Mouse (Mus musculus): Measurements from ENCODE around the gene Cbln1. TPM values are rescaled to one million over a fixed set of nuclear protein-coding genes. Genes with fewer than 3 reads are reported as not detected.

The Cbln1 gene
- polyA plus RNA-seq, 1 experiment from 2014 or later = not detected

DNA sequence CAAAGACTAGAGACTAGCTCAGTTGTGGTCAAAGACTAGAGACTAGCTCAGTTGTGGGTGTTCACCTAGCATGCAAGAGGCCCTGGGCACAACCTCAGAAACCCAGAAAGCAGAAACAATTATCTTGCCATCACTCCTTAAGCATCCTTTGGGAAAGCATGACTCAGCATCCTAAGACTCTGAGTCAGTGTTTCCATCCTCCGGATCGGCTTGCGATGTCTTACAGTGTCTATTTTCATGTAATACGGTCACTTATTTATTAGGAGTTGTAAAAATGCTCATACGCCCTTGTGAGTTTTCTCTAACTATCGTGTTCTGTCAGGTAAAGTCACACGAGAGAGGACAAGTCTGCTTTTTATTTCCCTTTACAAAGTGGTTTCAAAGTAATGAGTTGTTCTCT lies 24.1 kb upstream of the Cbln1 start:
- no peaks in the 10 kb centered on the region for H3K27me3 ChIP-seq (ENCODE audit: control insufficient read depth, insufficient read depth, low read depth, low read length)
- H3K9ac ChIP-seq (ENCODE audit: low read depth, low read length) = no peak overlapping the region
- no peaks in the 10 kb centered on the region for H3K4me1 ChIP-seq (ENCODE audit: control insufficient read depth, low read depth, low read length)
- no peak overlapping the region for H3K4me2 ChIP-seq (ENCODE audit: low read depth, low read length)
- ATAC-seq (ENCODE audit: low read depth) = no peak
- H3K4me3 ChIP-seq (ENCODE audit: low read depth, low read length) = no peak overlapping the region
- no peak overlapping the region for H3K27ac ChIP-seq (ENCODE audit: low read length)
- WGBS (ENCODE audit: insufficient replicate concordance) = 63% methylated on average over 7 of the region's 7 CpGs
- no peaks in the 10 kb centered on the region for H3K9me3 ChIP-seq (replicated peaks; ENCODE audit: control insufficient read depth, low read length)
- H3K36me3 ChIP-seq (ENCODE audit: control insufficient read depth, insufficient read depth) = no peaks in the 10 kb centered on the region

DNA sequence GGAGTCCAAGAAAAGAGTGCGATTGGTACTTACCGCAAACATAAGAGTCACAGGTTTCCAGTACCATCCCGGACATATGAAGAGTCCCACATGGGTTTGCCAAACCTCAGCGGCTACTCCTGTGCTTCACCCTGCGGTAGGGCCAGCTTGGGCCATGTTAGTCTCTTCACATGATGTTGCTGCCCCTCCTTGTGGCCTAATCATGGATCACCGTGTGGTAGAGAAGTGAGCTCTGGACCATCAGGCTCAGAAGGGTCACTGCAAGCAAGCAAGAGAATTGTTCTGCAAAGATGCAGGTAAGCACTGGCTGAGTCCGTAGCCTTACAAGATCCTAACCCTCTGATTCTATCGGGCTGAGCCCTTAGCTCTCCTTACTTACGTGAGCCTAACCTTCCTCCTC lies 22.5 kb upstream of the Cbln1 start:
- Histone ChIP-seq H3K4me1 (ENCODE audit: control insufficient read depth, low read depth, low read length) (no peaks in the 10 kb centered on the region), H3K4me2 (ENCODE audit: low read depth, low read length) (no peak overlapping the region), H3K9me3 (replicated peaks; ENCODE audit: control insufficient read depth, low read length) (no peaks in the 10 kb centered on the region), H3K27ac (ENCODE audit: low read length) (no peak overlapping the region), H3K4me3 (ENCODE audit: low read depth, low read length) (no peak overlapping the region), H3K27me3 (ENCODE audit: control insufficient read depth, insufficient read depth, low read depth, low read length) (no peaks in the 10 kb centered on the region), H3K9ac (ENCODE audit: low read depth, low read length) (no peak overlapping the region), H3K36me3 (ENCODE audit: control insufficient read depth, insufficient read depth) (no peaks in the 10 kb centered on the region)
- no peak for ATAC-seq (ENCODE audit: low read depth)
- WGBS (ENCODE audit: insufficient replicate concordance) = 68% methylated on average over 9 of the region's 9 CpGs

DNA sequence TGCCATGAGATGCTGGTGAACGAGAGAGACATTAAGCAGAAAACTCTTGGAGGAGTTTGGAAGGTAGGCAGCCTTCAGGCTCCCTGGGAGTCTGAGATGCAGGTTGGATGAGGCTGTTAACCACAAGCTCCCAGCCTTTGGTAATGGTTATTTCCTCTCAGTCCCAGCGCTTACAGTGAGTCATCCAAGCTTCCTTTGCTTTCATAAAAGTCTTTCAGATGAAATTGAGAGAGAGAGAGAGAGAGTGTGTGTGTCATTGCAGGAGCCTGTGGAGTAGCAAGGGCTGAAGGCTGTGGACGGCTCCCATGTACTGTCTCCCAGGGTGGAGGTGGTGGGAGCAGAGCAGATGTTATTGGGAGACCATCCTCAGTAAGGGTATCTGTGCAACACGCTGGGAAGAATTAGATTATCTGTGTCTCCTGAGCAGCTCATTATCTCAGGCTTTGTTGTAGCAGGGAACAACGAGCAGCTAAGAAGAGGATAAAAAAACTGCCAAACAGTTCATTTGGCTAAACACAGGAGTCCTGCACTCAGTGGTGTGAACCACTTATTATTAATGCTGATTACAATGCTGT lies 17.5 kb upstream of the Cbln1 start:
- 35% methylated on average over 5 of the region's 5 CpGs for WGBS (ENCODE audit: insufficient replicate concordance)

DNA sequence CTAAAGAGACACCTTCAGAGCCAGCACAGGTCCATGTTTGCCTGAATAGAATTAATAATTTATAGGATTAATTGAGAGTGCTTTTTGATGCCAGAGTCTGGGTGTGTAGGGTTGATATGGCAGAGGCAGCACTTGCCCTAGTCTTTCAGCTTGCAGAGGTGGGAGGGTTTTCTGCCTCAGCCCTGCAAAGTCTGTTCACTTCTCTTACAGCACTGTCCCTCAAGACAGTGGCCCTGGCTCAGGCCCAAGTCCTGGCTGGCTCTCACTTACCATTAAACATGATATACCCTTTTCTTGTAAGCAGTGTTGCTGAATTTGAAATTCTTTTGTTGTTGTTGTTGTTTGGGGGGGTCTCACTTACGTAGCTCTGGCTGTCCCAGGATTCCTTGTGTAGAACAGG lies 9.0 kb upstream of the Cbln1 start:
- WGBS (ENCODE audit: insufficient replicate concordance) = 40% methylated on average over 1 of the region's 1 CpGs
- H3K4me1 ChIP-seq (ENCODE audit: control insufficient read depth, low read depth, low read length) = no peaks in the 10 kb centered on the region
- ATAC-seq (ENCODE audit: low read depth) = no peak

More for the DNA sequence above, 17.5 kb upstream of the Cbln1 start:
- Histone ChIP-seq H3K9ac (ENCODE audit: low read depth, low read length) (no peak overlapping the region), H3K27me3 (ENCODE audit: control insufficient read depth, insufficient read depth, low read depth, low read length) (no peaks in the 10 kb centered on the region), H3K27ac (ENCODE audit: low read length) (no peak overlapping the region), H3K4me2 (ENCODE audit: low read depth, low read length) (no peak overlapping the region), H3K4me1 (ENCODE audit: control insufficient read depth, low read depth, low read length) (no peaks in the 10 kb centered on the region), H3K36me3 (ENCODE audit: control insufficient read depth, insufficient read depth) (no peaks in the 10 kb centered on the region), H3K9me3 (replicated peaks; ENCODE audit: control insufficient read depth, low read length) (no peaks in the 10 kb centered on the region), H3K4me3 (ENCODE audit: low read depth, low read length) (no peak overlapping the region)
- no peak for ATAC-seq (ENCODE audit: low read depth)

DNA sequence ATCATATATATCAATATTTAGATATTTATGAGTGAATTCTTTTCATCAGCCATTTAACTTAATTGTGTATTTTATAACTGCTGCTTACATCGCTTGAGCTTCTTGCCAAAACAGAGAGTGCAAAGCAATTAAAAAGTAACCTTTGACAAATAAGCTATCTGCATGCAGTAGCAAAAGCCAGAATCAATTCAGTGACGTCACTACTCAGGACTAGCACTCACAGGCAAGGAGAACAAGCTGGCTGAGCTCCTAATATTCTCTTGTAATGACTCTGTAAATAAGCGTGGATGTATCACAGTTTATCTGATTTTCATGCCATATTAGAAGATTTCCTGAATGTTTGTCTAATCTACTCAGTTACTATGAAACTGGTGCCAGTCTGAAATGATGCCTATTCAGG lies 5.8 kb upstream of the Cbln1 start:
- no peaks in the 10 kb centered on the region for H3K36me3 ChIP-seq (ENCODE audit: control insufficient read depth, insufficient read depth)
- H3K9ac ChIP-seq (ENCODE audit: low read depth, low read length) = no peak overlapping the region
- H3K4me1 ChIP-seq (ENCODE audit: control insufficient read depth, low read depth, low read length) = peaks cover 1% of the 10 kb centered on the region; the same call in 1 of the 2 replicates
- H3K4me3 ChIP-seq (ENCODE audit: low read depth, low read length) = no peak overlapping the region
- H3K27me3 ChIP-seq (ENCODE audit: control insufficient read depth, insufficient read depth, low read depth, low read length) = peaks cover 24% of the 10 kb centered on the region
- no peaks in the 10 kb centered on the region for H3K9me3 ChIP-seq (replicated peaks; ENCODE audit: control insufficient read depth, low read length)
- no peak overlapping the region for H3K27ac ChIP-seq (ENCODE audit: low read length)
- no peak overlapping the region for H3K4me2 ChIP-seq (ENCODE audit: low read depth, low read length)
- no peak for ATAC-seq (ENCODE audit: low read depth)
- 42% methylated on average over 3 of the region's 3 CpGs for WGBS (ENCODE audit: insufficient replicate concordance)

More for the DNA sequence above, 9.0 kb upstream of the Cbln1 start:
- H3K4me3 ChIP-seq (ENCODE audit: low read depth, low read length) = no peak overlapping the region
- no peak overlapping the region for H3K4me2 ChIP-seq (ENCODE audit: low read depth, low read length)
- no peaks in the 10 kb centered on the region; the same call in 1 of the 2 replicates for H3K27me3 ChIP-seq (ENCODE audit: control insufficient read depth, insufficient read depth, low read depth, low read length)
- H3K9me3 ChIP-seq (replicated peaks; ENCODE audit: control insufficient read depth, low read length) = no peaks in the 10 kb centered on the region
- no peak overlapping the region for H3K9ac ChIP-seq (ENCODE audit: low read depth, low read length)
- no peaks in the 10 kb centered on the region for H3K36me3 ChIP-seq (ENCODE audit: control insufficient read depth, insufficient read depth)
- no peak overlapping the region for H3K27ac ChIP-seq (ENCODE audit: low read length)

DNA sequence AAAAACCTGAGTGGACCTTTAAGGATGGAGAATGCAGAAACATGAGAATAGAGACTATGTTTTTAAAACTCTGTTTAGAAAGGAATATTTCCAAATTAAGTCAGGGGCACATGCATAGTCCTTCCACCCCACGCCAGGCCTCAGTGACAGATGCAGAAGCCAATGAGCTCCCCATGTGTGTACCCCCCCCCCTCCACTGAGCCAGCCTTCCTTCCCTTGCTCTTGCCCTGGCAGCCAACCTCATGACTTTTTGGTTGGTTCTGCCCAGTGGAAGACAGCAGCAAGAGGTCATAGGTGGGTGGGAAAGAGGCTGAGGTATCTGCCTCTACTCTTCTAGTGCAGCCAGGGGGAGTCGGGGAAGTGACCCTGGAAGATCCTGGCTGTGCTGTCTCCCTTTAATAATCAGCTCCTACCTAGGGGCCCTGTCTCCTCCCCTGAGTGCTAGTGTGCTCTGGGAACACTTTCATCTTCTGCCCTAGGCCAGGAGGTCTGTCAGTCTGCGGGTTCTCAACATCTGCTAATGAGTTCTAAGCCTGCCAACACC lies 4.8 kb upstream of the Cbln1 start:
- 31% methylated on average over 3 of the region's 3 CpGs for WGBS (ENCODE audit: insufficient replicate concordance)
- Histone ChIP-seq H3K9ac (ENCODE audit: low read depth, low read length) (no peak overlapping the region), H3K4me1 (ENCODE audit: control insufficient read depth, low read depth, low read length) (peaks cover 8% of the 10 kb centered on the region), H3K9me3 (replicated peaks; ENCODE audit: control insufficient read depth, low read length) (no peaks in the 10 kb centered on the region), H3K4me3 (ENCODE audit: low read depth, low read length) (no peak overlapping the region), H3K27ac (ENCODE audit: low read length) (no peak overlapping the region), H3K36me3 (ENCODE audit: control insufficient read depth, insufficient read depth) (no peaks in the 10 kb centered on the region), H3K27me3 (ENCODE audit: control insufficient read depth, insufficient read depth, low read depth, low read length) (peaks cover 35% of the 10 kb centered on the region), H3K4me2 (ENCODE audit: low read depth, low read length) (no peak overlapping the region)
- no peak for ATAC-seq (ENCODE audit: low read depth)

DNA sequence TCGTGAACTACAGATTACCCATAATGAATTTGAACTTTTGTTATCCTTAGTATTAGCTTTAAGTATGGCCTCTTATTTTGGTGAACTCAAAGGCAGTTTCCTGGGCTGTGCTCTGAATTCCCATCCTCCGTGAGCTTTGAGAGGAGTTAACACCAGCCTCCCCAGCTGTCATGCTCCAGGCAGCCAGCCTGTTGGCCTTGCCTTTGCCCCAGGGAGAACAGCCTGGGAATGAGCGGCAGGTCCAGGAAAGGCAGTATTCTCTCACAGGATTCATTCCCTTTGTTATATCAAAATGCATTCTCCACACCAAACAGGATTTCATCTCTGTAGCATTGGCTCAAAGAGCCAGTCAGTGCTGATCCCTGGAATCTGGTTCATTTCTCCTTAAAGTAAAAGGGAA lies 3.1 kb upstream of the Cbln1 start:
- no peaks in the 10 kb centered on the region for H3K36me3 ChIP-seq (ENCODE audit: control insufficient read depth, insufficient read depth)
- H3K9ac ChIP-seq (ENCODE audit: low read depth, low read length) = no peak overlapping the region
- 45% methylated on average over 3 of the region's 3 CpGs for WGBS (ENCODE audit: insufficient replicate concordance)
- H3K4me3 ChIP-seq (ENCODE audit: low read depth, low read length) = no peak overlapping the region
- no peak overlapping the region for H3K4me2 ChIP-seq (ENCODE audit: low read depth, low read length)
- no peak for ATAC-seq (ENCODE audit: low read depth)
- no peaks in the 10 kb centered on the region for H3K9me3 ChIP-seq (replicated peaks; ENCODE audit: control insufficient read depth, low read length)
- no peak overlapping the region for H3K27ac ChIP-seq (ENCODE audit: low read length)
- H3K4me1 ChIP-seq (ENCODE audit: control insufficient read depth, low read depth, low read length) = peaks cover 11% of the 10 kb centered on the region
- peaks cover 51% of the 10 kb centered on the region for H3K27me3 ChIP-seq (ENCODE audit: control insufficient read depth, insufficient read depth, low read depth, low read length)

DNA sequence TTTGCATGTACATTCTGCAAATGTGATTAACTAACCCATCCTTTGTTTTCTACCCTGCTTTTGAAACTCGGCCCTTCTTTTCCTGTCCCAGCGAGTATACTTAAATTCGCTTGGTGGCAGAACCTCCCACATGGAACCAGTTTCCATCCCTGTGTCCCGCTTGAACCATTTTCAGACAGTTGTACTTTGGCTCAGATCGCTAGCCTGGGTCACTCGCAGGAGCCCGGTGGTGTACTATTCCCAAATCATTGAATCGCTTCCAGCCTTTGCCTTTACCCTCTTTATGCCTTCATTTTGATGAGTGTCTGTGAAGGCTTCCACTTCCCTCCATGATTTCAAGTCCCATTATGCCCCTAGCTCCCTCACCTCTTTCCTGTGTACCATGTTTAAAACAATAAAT lies 2.0 kb upstream of the Cbln1 start:
- no peak overlapping the region for H3K4me3 ChIP-seq (ENCODE audit: low read depth, low read length)
- H3K9me3 ChIP-seq (replicated peaks; ENCODE audit: control insufficient read depth, low read length) = no peaks in the 10 kb centered on the region
- H3K4me2 ChIP-seq (ENCODE audit: low read depth, low read length) = no peak overlapping the region
- H3K36me3 ChIP-seq (ENCODE audit: control insufficient read depth, insufficient read depth) = no peaks in the 10 kb centered on the region
- H3K27ac ChIP-seq (ENCODE audit: low read length) = no peak overlapping the region
- 61% methylated on average over 8 of the region's 8 CpGs for WGBS (ENCODE audit: insufficient replicate concordance)
- H3K4me1 ChIP-seq (ENCODE audit: control insufficient read depth, low read depth, low read length) = peaks cover 11% of the 10 kb centered on the region
- H3K9ac ChIP-seq (ENCODE audit: low read depth, low read length) = no peak overlapping the region
- H3K27me3 ChIP-seq (ENCODE audit: control insufficient read depth, insufficient read depth, low read depth, low read length) = peaks cover 63% of the 10 kb centered on the region
- ATAC-seq (ENCODE audit: low read depth) = no peak

DNA sequence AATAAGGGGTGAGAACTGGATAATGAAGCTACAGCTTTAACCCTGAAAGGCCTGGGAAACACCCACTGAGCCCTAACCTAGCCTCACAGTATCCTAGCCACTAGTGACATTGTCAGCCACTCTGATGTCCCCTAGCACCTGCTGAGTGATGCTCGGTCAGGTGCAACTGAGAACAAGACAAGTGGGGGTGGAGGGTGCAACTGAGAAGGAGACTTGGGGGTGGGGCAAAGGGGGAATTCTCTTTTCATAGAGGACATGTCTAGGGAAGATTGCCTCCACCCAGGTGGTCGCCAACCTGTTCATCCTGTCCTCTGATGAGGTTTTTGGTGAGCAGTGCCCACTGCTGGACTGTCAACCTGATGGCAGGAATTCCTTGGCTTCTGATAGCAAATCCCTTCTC lies 1.5 kb upstream of the Cbln1 start:
- H3K4me2 ChIP-seq (ENCODE audit: low read depth, low read length) = no peak overlapping the region
- no peaks in the 10 kb centered on the region for H3K36me3 ChIP-seq (ENCODE audit: control insufficient read depth, insufficient read depth)
- H3K9me3 ChIP-seq (replicated peaks; ENCODE audit: control insufficient read depth, low read length) = no peaks in the 10 kb centered on the region
- 21% methylated on average over 2 of the region's 2 CpGs for WGBS (ENCODE audit: insufficient replicate concordance)
- H3K9ac ChIP-seq (ENCODE audit: low read depth, low read length) = no peak overlapping the region
- H3K4me1 ChIP-seq (ENCODE audit: control insufficient read depth, low read depth, low read length) = peaks cover 11% of the 10 kb centered on the region
- no peak for ATAC-seq (ENCODE audit: low read depth)
- H3K27me3 ChIP-seq (ENCODE audit: control insufficient read depth, insufficient read depth, low read depth, low read length) = peaks cover 67% of the 10 kb centered on the region
- H3K4me3 ChIP-seq (ENCODE audit: low read depth, low read length) = no peak overlapping the region
- H3K27ac ChIP-seq (ENCODE audit: low read length) = no peak overlapping the region
